Mouse (Mus musculus) bone marrow, adult 2 months (tissue): ENCODE measurements around the gene Epn3.

Experiments used
- CTCF ChIP-seq: fragments of 200-500 bp; IDR thresholded peaks from 2 replicates; pipeline ENCODE4 v1.5.1; 2011; ENCODE audit warnings: low read length, control low read depth; ENCODE audit not compliant: control insufficient read depth, insufficient read depth
- POLR2A ChIP-seq: fragments of 200-500 bp; IDR thresholded peaks from 2 replicates; pipeline ENCODE4 v1.6.1; 2011; ENCODE audit warnings: low read depth, mild to moderate bottlenecking, control low read depth, low read length, borderline replicate concordance; ENCODE audit not compliant: control insufficient read depth

DNA sequence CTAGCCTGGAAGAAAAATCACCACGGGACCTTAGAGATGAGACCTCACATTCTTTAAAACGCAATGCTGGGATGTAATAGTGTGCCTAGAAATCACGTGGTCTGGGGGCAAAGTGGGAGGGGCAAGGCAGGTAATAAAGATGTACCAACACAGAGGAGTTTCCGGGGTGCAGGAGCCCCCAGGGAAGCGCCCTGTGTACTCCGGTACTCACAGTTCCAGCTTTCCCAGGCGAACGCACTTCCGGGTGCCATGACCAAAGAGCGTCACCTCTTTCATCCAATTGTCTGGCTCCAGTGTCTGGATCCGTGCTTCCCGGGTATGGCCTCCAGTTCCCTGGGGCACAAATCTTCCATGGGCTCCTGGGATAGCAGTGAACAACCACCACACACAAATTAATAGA is 43.6 kb upstream of the Epn3 start:
- TF ChIP-seq POLR2A: no peak
- no peak for TF ChIP-seq CTCF
